Mouse (Mus musculus) kidney, adult 2 months (tissue): ENCODE data around the gene Lrrc38. TPM values are rescaled to one million over a fixed set of nuclear protein-coding genes. Genes with fewer than 3 reads are reported as not detected.

ENCODE experiments used
- DNase-seq: peaks from one replicate; pipeline ENCODE4 v3.0.0; 2021
- H3K27ac ChIP-seq: fragments of 200-500 bp; 2 replicates; pipeline ENCODE4 v1.5.1; 2012; ENCODE audit warnings: low read depth, low read length, control low read depth, inconsistent platforms; ENCODE audit not compliant: insufficient read depth
- H3K27me3 ChIP-seq: fragments of 200-500 bp; replicated peaks from 2 replicates; pipeline ENCODE4 v1.6.1; 2012; ENCODE audit warnings: mild to moderate bottlenecking, moderate library complexity, low read length, inconsistent platforms; ENCODE audit not compliant: control insufficient read depth, insufficient read depth
- H3K36me3 ChIP-seq: fragments of 200-500 bp; 2 replicates; pipeline ENCODE4 v1.6.1; 2012; ENCODE audit warnings: mild to moderate bottlenecking, moderate library complexity, low read length, inconsistent platforms; ENCODE audit not compliant: control insufficient read depth, insufficient read depth
- H3K4me1 ChIP-seq: fragments of 200-500 bp; 2 replicates; pipeline ENCODE4 v1.6.1; 2011; ENCODE audit warnings: low read length; ENCODE audit not compliant: control insufficient read depth, insufficient read depth
- H3K4me3 ChIP-seq: fragments of 200-500 bp; 2 replicates; pipeline ENCODE4 v1.5.1; 2011; ENCODE audit warnings: mild to moderate bottlenecking, low read depth, low read length, control low read depth; ENCODE audit not compliant: insufficient read depth
- CTCF ChIP-seq: fragments of 200-500 bp; conservative IDR thresholded peaks from 2 replicates; pipeline ENCODE4 v1.5.1; 2011; ENCODE audit warnings: low read depth, mild to moderate bottlenecking, control low read depth, low read length, moderate library complexity, mixed read lengths; ENCODE audit not compliant: insufficient read depth, insufficient read length
- POLR2A ChIP-seq: fragments of 200-500 bp; IDR thresholded peaks from one replicate; pipeline ENCODE4 v1.6.1; 2011; ENCODE audit warnings: low read depth, low read length, control low read depth
- WGBS: fragments of 180-500 bp; shearing (Covaris S2); methylation state at CpG from one replicate; pipeline ENCODE4 v1.1.7; 2018; 5-methylcytosine and 5-hydroxymethylcytosine counted together
- polyA plus RNA-seq: library from polyadenylated mRNA; depleted of rRNA; stranded (reverse); fragments of >200 nt; gene quantifications from 2 replicates; pipeline ENCODE4 v1.2.3, GENCODE M21; 2012; rRNA removed

Lrrc38 gene
- 0.04 and 0.06 TPM in 2 replicates for polyA plus RNA-seq

- no peaks in the 10 kb centered on the region for H3K36me3 ChIP-seq
- TF ChIP-seq POLR2A (no peak), CTCF (no peak)
- no peaks in the 10 kb centered on the region for H3K4me1 ChIP-seq
- no peak within 1 kb of the TSS; the same call in 1 of the 2 replicates for H3K4me3 ChIP-seq
- peak; percentile 2 for DNase-seq
- H3K27ac ChIP-seq, result no peak within 1 kb of the TSS
- WGBS, result 2% methylated on average over 19 of the region's 19 CpGs
- H3K27me3 ChIP-seq, result no peaks in the 10 kb centered on the region
Measured at GRCm38 (mm10) chr4:143349484-143349906, at the start of gene Lrrc38. Lrrc38 (plus strand) TSS chr4:143349757.

GRCm38 (mm10) chr4:143300113-143300688 lies 49.4 kb upstream of the Lrrc38 start:
- Histone ChIP-seq H3K4me3 (no peak overlapping the region), H3K27me3 (no peaks in the 10 kb centered on the region; the same call in 1 of the 2 replicates), H3K36me3 (no peaks in the 10 kb centered on the region), H3K4me1 (no peaks in the 10 kb centered on the region; the same call in 1 of the 2 replicates), H3K27ac (no peak overlapping the region)
- TF ChIP-seq CTCF, result no peak
- TF ChIP-seq POLR2A, result no peak
- WGBS, result 32% methylated on average over 12 of the region's 12 CpGs
- no peak for DNase-seq

- H3K4me1 ChIP-seq, result no peaks in the 10 kb centered on the region
- no peak for DNase-seq
- WGBS, result 52% methylated on average over 5 of the region's 5 CpGs
- no peak for TF ChIP-seq CTCF
- TF ChIP-seq POLR2A, result no peak
- H3K27me3 ChIP-seq, result no peaks in the 10 kb centered on the region; the same call in 1 of the 2 replicates
- no peaks in the 10 kb centered on the region for H3K36me3 ChIP-seq
- H3K27ac ChIP-seq, result no peak overlapping the region
- H3K4me3 ChIP-seq, result no peak overlapping the region
Measured at GRCm38 (mm10) chr4:143301042-143301441, 48.5 kb upstream of the Lrrc38 start.

GRCm38 (mm10) chr4:143301875-143302274 lies 47.7 kb upstream of the Lrrc38 start:
- TF ChIP-seq POLR2A (no peak), CTCF (no peak)
- DNase-seq, result no peak
- 67% methylated on average over 4 of the region's 4 CpGs for WGBS
- H3K4me3 ChIP-seq, result no peak overlapping the region
- H3K4me1 ChIP-seq, result no peaks in the 10 kb centered on the region
- no peaks in the 10 kb centered on the region; the same call in 1 of the 2 replicates for H3K27me3 ChIP-seq
- H3K27ac ChIP-seq, result no peak overlapping the region
- no peaks in the 10 kb centered on the region for H3K36me3 ChIP-seq

- Histone ChIP-seq H3K27me3 (no peaks in the 10 kb centered on the region; the same call in 1 of the 2 replicates), H3K36me3 (no peaks in the 10 kb centered on the region), H3K27ac (no peak overlapping the region), H3K4me3 (no peak overlapping the region), H3K4me1 (no peaks in the 10 kb centered on the region)
- TF ChIP-seq CTCF (no peak), POLR2A (no peak)
- DNase-seq, result no peak
- 73% methylated on average over 11 of the region's 11 CpGs for WGBS
Measured at GRCm38 (mm10) chr4:143302279-143302890, 47.2 kb upstream of the Lrrc38 start.

GRCm38 (mm10) chr4:143305031-143305430 lies 44.5 kb upstream of the Lrrc38 start:
- no peaks in the 10 kb centered on the region for H3K36me3 ChIP-seq
- no peak for DNase-seq
- no peak overlapping the region for H3K4me3 ChIP-seq
- WGBS, result 89% methylated on average over 4 of the region's 4 CpGs
- no peaks in the 10 kb centered on the region for H3K4me1 ChIP-seq
- H3K27ac ChIP-seq, result no peak overlapping the region
- no peaks in the 10 kb centered on the region for H3K27me3 ChIP-seq
- TF ChIP-seq POLR2A (no peak), CTCF (no peak)

- H3K4me1 ChIP-seq, result no peaks in the 10 kb centered on the region
- H3K27ac ChIP-seq, result no peak overlapping the region
- WGBS, result 60% methylated on average over 5 of the region's 5 CpGs
Measured at GRCm38 (mm10) chr4:143305987-143306772, 43.4 kb upstream of the Lrrc38 start.

More at GRCm38 (mm10) chr4:143305987-143306772, 43.4 kb upstream of the Lrrc38 start:
- H3K4me3 ChIP-seq, result no peak overlapping the region
- no peak for TF ChIP-seq CTCF
- TF ChIP-seq POLR2A, result no peak
- no peaks in the 10 kb centered on the region for H3K36me3 ChIP-seq
- H3K27me3 ChIP-seq, result no peaks in the 10 kb centered on the region
- no peak for DNase-seq
